Mouse (Mus musculus) ES-E14 (cell line): Measurements from ENCODE around the gene Dnah6.

Experiments used
- MAFK ChIP-seq: IDR thresholded peaks from 2 replicates; pipeline ENCODE4 v1.6.1; 2014; ENCODE audit warnings: mild to moderate bottlenecking, low read depth, low read length, inconsistent platforms; ENCODE audit not compliant: insufficient read depth
- ZNF384 ChIP-seq: IDR thresholded peaks from 2 replicates; pipeline ENCODE4 v1.6.1; 2012; ENCODE audit warnings: low read depth, low read length, inconsistent platforms

GRCm38 (mm10) chr6:73222841-73223526, 1.5 kb upstream of the Dnah6 start:
- TF ChIP-seq MAFK (no peak), ZNF384 (no peak)
